ENCODE assay signal across 8 mouse cellular contexts in the genomic region with DNA sequence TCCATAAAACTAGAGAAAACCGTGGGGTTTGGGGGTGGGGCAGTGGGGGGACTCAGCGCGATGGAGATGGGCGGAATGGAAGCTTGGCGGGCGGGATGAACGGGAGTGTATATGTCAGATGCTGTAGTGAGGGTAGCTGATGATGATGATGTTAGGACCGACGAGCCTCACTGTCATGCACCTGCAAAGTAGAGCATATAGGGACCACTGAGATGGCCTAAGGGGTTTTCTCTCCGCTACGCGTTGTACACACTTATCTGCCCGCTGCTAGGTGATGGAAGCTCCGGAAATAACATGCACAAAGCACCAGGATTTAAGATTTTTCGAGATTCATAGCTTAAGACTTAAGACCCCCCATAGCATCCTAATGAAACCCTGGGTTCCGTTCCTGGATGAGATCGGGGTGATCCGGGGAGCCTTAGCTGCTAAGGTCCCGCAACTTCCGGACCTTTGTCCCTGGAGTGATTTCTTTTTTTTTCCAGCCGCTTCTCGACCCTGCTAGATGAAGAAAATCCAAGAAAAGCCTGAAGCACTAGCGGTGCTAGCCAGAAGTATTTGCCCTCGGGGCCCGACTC. TPM values are rescaled to one million over a fixed set of nuclear protein-coding genes. Genes with fewer than 3 reads are reported as not detected.
DNase-seq lines count a peak whose midpoint lies in the region; ATAC-seq and TF ChIP-seq lines count a peak whose summit lies in the region.

No protein-coding gene starts in this region.

- TF ChIP-seq CTCF in bone marrow, adult 2 months (IDR thresholded peaks at IDR 0.05; ENCODE audit: control insufficient read depth, insufficient read depth, low read length): no peak

- H3K9ac ChIP-seq in heart, embryonic 16.5 days (ENCODE audit: low read length): peak overlapping the region; percentile 80
- peak overlapping the region; percentile 82 for H3K9ac ChIP-seq in hindbrain, embryonic 14.5 days
- H3K9ac ChIP-seq in midbrain, embryonic 13.5 days (replicated peaks): peak overlapping the region; percentile 82

- under 1% methylated on average over 25 of the region's 25 CpGs for WGBS in heart, embryonic 16.5 days
- WGBS in bone marrow, adult 2 months: under 1% methylated on average over 25 of the region's 25 CpGs
- WGBS in hindbrain, embryonic 14.5 days: under 1% methylated on average over 25 of the region's 25 CpGs
- under 1% methylated on average over 25 of the region's 25 CpGs for WGBS in midbrain, embryonic 13.5 days

- peak overlapping the region; percentile 96 for H3K27ac ChIP-seq in heart, embryonic 16.5 days (ENCODE audit: low read length)
- peak overlapping the region; percentile 92 for H3K27ac ChIP-seq in bone marrow, adult 2 months (ENCODE audit: control insufficient read depth, insufficient read depth, low read depth, low read length, poor library complexity)
- H3K27ac ChIP-seq in hindbrain, embryonic 14.5 days: peak overlapping the region; percentile 88
- peak overlapping the region; percentile 94 for H3K27ac ChIP-seq in midbrain, embryonic 13.5 days

- no peak for ATAC-seq in heart, embryonic 16.5 days (replicated peaks; ENCODE audit: extremely low read depth, insufficient read depth, low FRiP score)
- peak; percentile 18 for ATAC-seq in hindbrain, embryonic 14.5 days (ENCODE audit: low FRiP score)
- peak; percentile 10; the same call in 1 of the 2 replicates for ATAC-seq in midbrain, embryonic 13.5 days

- no peak for DNase-seq in heart, postnatal 4 days
- DNase-seq in hindbrain, embryonic 14.5 days (ENCODE audit: low spot score): peak; percentile 26
- DNase-seq in thymus, postnatal 25 days: no peak
- no peak for DNase-seq in thymus, postnatal 0 days (ENCODE audit: low spot score)
- no peak for DNase-seq in frontal cortex, postnatal 36 days (ENCODE audit: low spot score in 2 of 2)

- H3K4me1 ChIP-seq in heart, embryonic 16.5 days (ENCODE audit: control insufficient read depth, insufficient read depth, low read length): peaks cover 24% of the 10 kb centered on the region
- peaks cover 4% of the 10 kb centered on the region for H3K4me1 ChIP-seq in bone marrow, adult 2 months (ENCODE audit: control insufficient read depth, insufficient read depth, low read length)
- H3K4me1 ChIP-seq in hindbrain, embryonic 14.5 days (replicated peaks; ENCODE audit: control insufficient read depth, insufficient read depth, low read length): peaks cover 29% of the 10 kb centered on the region
- peaks cover 45% of the 10 kb centered on the region for H3K4me1 ChIP-seq in midbrain, embryonic 13.5 days (replicated peaks)

- TF ChIP-seq POLR2A in bone marrow, adult 2 months (IDR thresholded peaks at IDR 0.05; ENCODE audit: borderline replicate concordance, control insufficient read depth, low read depth, low read length): 0 out of 2 replicates have a peak, but pooled peaks have one; percentile 21

- H3K4me3 ChIP-seq in heart, embryonic 16.5 days (ENCODE audit: low read length): peak overlapping the region; percentile 88
- peak overlapping the region; percentile 90 for H3K4me3 ChIP-seq in bone marrow, adult 2 months (replicated peaks; ENCODE audit: control insufficient read depth, low read depth, low read length)
- peak overlapping the region; percentile 78 for H3K4me3 ChIP-seq in hindbrain, embryonic 14.5 days (replicated peaks; ENCODE audit: low read length)
- peak overlapping the region; percentile 89 for H3K4me3 ChIP-seq in midbrain, embryonic 13.5 days (replicated peaks)

- H3K4me2 ChIP-seq in heart, embryonic 16.5 days (ENCODE audit: low read depth, low read length): peak overlapping the region; percentile 79
- peak overlapping the region; percentile 94 for H3K4me2 ChIP-seq in hindbrain, embryonic 14.5 days (replicated peaks)
- peak overlapping the region; percentile 86 for H3K4me2 ChIP-seq in midbrain, embryonic 13.5 days (replicated peaks)

- no peaks in the 10 kb centered on the region for H3K9me3 ChIP-seq in heart, embryonic 16.5 days (replicated peaks; ENCODE audit: control insufficient read depth, low read length)
- no peaks in the 10 kb centered on the region for H3K9me3 ChIP-seq in hindbrain, embryonic 14.5 days (ENCODE audit: control insufficient read depth, low read length)
- H3K9me3 ChIP-seq in midbrain, embryonic 13.5 days: no peaks in the 10 kb centered on the region

- no peaks in the 10 kb centered on the region for H3K27me3 ChIP-seq in heart, embryonic 16.5 days (ENCODE audit: control insufficient read depth, insufficient read depth, low read length)
- H3K27me3 ChIP-seq in hindbrain, embryonic 14.5 days (ENCODE audit: control insufficient read depth, insufficient read depth, low read length): no peaks in the 10 kb centered on the region
- no peaks in the 10 kb centered on the region for H3K27me3 ChIP-seq in midbrain, embryonic 13.5 days

- peaks cover 2% of the 10 kb centered on the region; the same call in 1 of the 2 replicates for H3K36me3 ChIP-seq in heart, embryonic 16.5 days (ENCODE audit: control insufficient read depth, insufficient read depth)
- 0 out of 2 replicates have a peak, but pooled peaks cover 10% of the 10 kb centered on the region for H3K36me3 ChIP-seq in hindbrain, embryonic 14.5 days (replicated peaks; ENCODE audit: control insufficient read depth, insufficient read depth)
- peaks cover 3% of the 10 kb centered on the region; the same call in 1 of the 2 replicates for H3K36me3 ChIP-seq in midbrain, embryonic 13.5 days

RNA-seq across cellular contexts. Expression of gene Trp53, which starts 0.5 kb away (rescaled TPM):
- polyA plus RNA-seq in heart, embryonic 16.5 days (2015; fragmentation: Nextera tagmentation; extraction: Ambion mirVana): 79.1 and 87.0 TPM in 2 replicates
- total RNA-seq in heart, postnatal 4 days (2021): 10 to 100 TPM; 41.6 to 46.1 TPM
- polyA plus RNA-seq in bone marrow, adult 2 months (2011; ENCODE audit: insufficient read depth, insufficient read length, low replicate concordance, missing spikeins): 34.5 and 71.7 TPM in 2 replicates
- polyA plus RNA-seq in hindbrain, embryonic 14.5 days (2014; fragmentation: Nextera tagmentation; extraction: Ambion mirVana): 55.7 TPM in 2 replicates
- 84.2 and 93.4 TPM in 2 replicates for polyA plus RNA-seq in midbrain, embryonic 13.5 days (2015; fragmentation: Nextera tagmentation; extraction: Ambion mirVana)
- 138 and 165 TPM in 2 replicates for polyA plus RNA-seq in thymus, postnatal 0 days (2015; fragmentation: Nextera tagmentation; extraction: Ambion mirVana)

RNA-seq across cellular contexts. Expression of gene Wrap53, which starts 0.6 kb away (rescaled TPM):
- 15.1 and 16.5 TPM in 2 replicates for polyA plus RNA-seq in heart, embryonic 16.5 days (2015; fragmentation: Nextera tagmentation; extraction: Ambion mirVana)
- total RNA-seq in heart, postnatal 4 days (2021): 1 to 10 TPM; 5.8 to 7.0 TPM
- 28.1 and 36.2 TPM in 2 replicates for polyA plus RNA-seq in bone marrow, adult 2 months (2011; ENCODE audit: insufficient read depth, insufficient read length, low replicate concordance, missing spikeins)
- 15.6 and 16.8 TPM in 2 replicates for polyA plus RNA-seq in hindbrain, embryonic 14.5 days (2014; fragmentation: Nextera tagmentation; extraction: Ambion mirVana)
- polyA plus RNA-seq in midbrain, embryonic 13.5 days (2015; fragmentation: Nextera tagmentation; extraction: Ambion mirVana): 24.5 and 26.9 TPM in 2 replicates
- polyA plus RNA-seq in thymus, postnatal 0 days (2015; fragmentation: Nextera tagmentation; extraction: Ambion mirVana): 27.0 and 30.6 TPM in 2 replicates

RNA-seq across cellular contexts. Expression of gene Efnb3, which starts 20.7 kb away (rescaled TPM):
- 49.9 and 57.0 TPM in 2 replicates for polyA plus RNA-seq in heart, embryonic 16.5 days (2015; fragmentation: Nextera tagmentation; extraction: Ambion mirVana)
- total RNA-seq in heart, postnatal 4 days (2021): 100 to 1,000 TPM in 1 of 2 experiments, 10 to 100 TPM in 1; 98.5 to 117 TPM
- 1.9 and 2.2 TPM in 2 replicates for polyA plus RNA-seq in bone marrow, adult 2 months (2011; ENCODE audit: insufficient read depth, insufficient read length, low replicate concordance, missing spikeins)
- 39.9 and 40.8 TPM in 2 replicates for polyA plus RNA-seq in hindbrain, embryonic 14.5 days (2014; fragmentation: Nextera tagmentation; extraction: Ambion mirVana)
- polyA plus RNA-seq in midbrain, embryonic 13.5 days (2015; fragmentation: Nextera tagmentation; extraction: Ambion mirVana): 95.0 and 130 TPM in 2 replicates
- 0.61 and 0.77 TPM in 2 replicates for polyA plus RNA-seq in thymus, postnatal 0 days (2015; fragmentation: Nextera tagmentation; extraction: Ambion mirVana)

RNA-seq across cellular contexts. Expression of gene Atp1b2, which starts 25.1 kb away (rescaled TPM):
- polyA plus RNA-seq in heart, embryonic 16.5 days (2015; fragmentation: Nextera tagmentation; extraction: Ambion mirVana): 22.3 and 25.6 TPM in 2 replicates
- 10 to 100 TPM; 27.0 to 29.1 TPM for total RNA-seq in heart, postnatal 4 days (2021)
- polyA plus RNA-seq in bone marrow, adult 2 months (2011; ENCODE audit: insufficient read depth, insufficient read length, low replicate concordance, missing spikeins): 12.1 and 16.9 TPM in 2 replicates
- polyA plus RNA-seq in hindbrain, embryonic 14.5 days (2014; fragmentation: Nextera tagmentation; extraction: Ambion mirVana): 72.1 and 94.2 TPM in 2 replicates
- 23.2 and 24.3 TPM in 2 replicates for polyA plus RNA-seq in midbrain, embryonic 13.5 days (2015; fragmentation: Nextera tagmentation; extraction: Ambion mirVana)
- 1.7 and 1.8 TPM in 2 replicates for polyA plus RNA-seq in thymus, postnatal 0 days (2015; fragmentation: Nextera tagmentation; extraction: Ambion mirVana)

RNA-seq across cellular contexts. Expression of gene Dnah2, which starts 31.7 kb away (rescaled TPM):
- 0.17 and 0.62 TPM in 2 replicates for polyA plus RNA-seq in heart, embryonic 16.5 days (2015; fragmentation: Nextera tagmentation; extraction: Ambion mirVana)
- under 1 TPM; 0.20 to 0.50 TPM for total RNA-seq in heart, postnatal 4 days (2021)
- polyA plus RNA-seq in bone marrow, adult 2 months (2011; ENCODE audit: insufficient read depth, insufficient read length, low replicate concordance, missing spikeins): 0.90 and 1.4 TPM in 2 replicates
- 4.8 and 4.9 TPM in 2 replicates for polyA plus RNA-seq in hindbrain, embryonic 14.5 days (2014; fragmentation: Nextera tagmentation; extraction: Ambion mirVana)
- 2.2 and 2.7 TPM in 2 replicates for polyA plus RNA-seq in midbrain, embryonic 13.5 days (2015; fragmentation: Nextera tagmentation; extraction: Ambion mirVana)
- polyA plus RNA-seq in thymus, postnatal 0 days (2015; fragmentation: Nextera tagmentation; extraction: Ambion mirVana): 0.12 and 0.20 TPM in 2 replicates

Comparison
In these comparisons a context has a peak if more than half of its experiments do, and no peak if none do; other contexts are left out.
1. RNA of gene Efnb3, which starts 20.7 kb away (polyA plus RNA-seq): 95.0 to 130 TPM in midbrain, embryonic 13.5 days, 49.9 to 57.0 TPM in heart, embryonic 16.5 days and 39.9 to 40.8 TPM in hindbrain, embryonic 14.5 days; 1.9 to 2.2 TPM in bone marrow, adult 2 months and 0.61 to 0.77 TPM in thymus, postnatal 0 days; every median in the first group is over 10 times any median in the second.
2. Peak in every context shown above with its lines, with median percentiles within 50 percentile points of each other: H3K27ac ChIP-seq, H3K4me2 ChIP-seq, H3K4me3 ChIP-seq and H3K9ac ChIP-seq.